Mouse (Mus musculus) hindbrain, embryonic 14.5 days (tissue): Measurements from ENCODE around the gene Prickle2. TPM values are rescaled to one million over a fixed set of nuclear protein-coding genes. Genes with fewer than 3 reads are reported as not detected.
A peak's percentile ranks its signal among the peaks of the same experiment; 100 is the strongest.

Experiments used
- ATAC-seq: fragments of 200-750 bp; cut with Nextera tagmentation; 2 replicates; pipeline ENCODE4 v1.8.0; 2017; ENCODE audit warnings: moderate number of reproducible peaks, mild to moderate bottlenecking, moderate TSS enrichment, moderate library complexity; ENCODE audit not compliant: low FRiP score
- DNase-seq: peaks from one replicate; pipeline ENCODE4 v3.0.0-alpha.2; 2015; ENCODE audit warnings: low spot score
- H3K27ac ChIP-seq: fragments of 300-500 bp; sonication (generic); 2 replicates; pipeline ENCODE4 v1.5.1; 2014; ENCODE audit warnings: mild to moderate bottlenecking, moderate library complexity
- H3K27me3 ChIP-seq: fragments of 300-500 bp; sonication (generic); 2 replicates; pipeline ENCODE4 v1.6.1; 2014; ENCODE audit warnings: mild to moderate bottlenecking, low read length, mixed read lengths; ENCODE audit not compliant: control insufficient read depth, insufficient read depth
- H3K36me3 ChIP-seq: fragments of 300-500 bp; sonication (generic); replicated peaks from 2 replicates; pipeline ENCODE4 v1.6.1; 2014; ENCODE audit not compliant: control insufficient read depth, insufficient read depth
- H3K4me1 ChIP-seq: fragments of 300-500 bp; sonication (generic); replicated peaks from 2 replicates; pipeline ENCODE4 v1.6.1; 2014; ENCODE audit warnings: antibody characterized with exemption, low read length, mixed read lengths; ENCODE audit not compliant: control insufficient read depth, insufficient read depth
- H3K4me2 ChIP-seq: fragments of 300-500 bp; sonication (generic); replicated peaks from 2 replicates; pipeline ENCODE4 v1.6.1; 2014; ENCODE audit warnings: mild to moderate bottlenecking, moderate library complexity
- H3K4me3 ChIP-seq: fragments of 300-500 bp; sonication (generic); replicated peaks from 2 replicates; pipeline ENCODE4 v1.5.1; 2014; ENCODE audit warnings: mild to moderate bottlenecking, low read length
- H3K9ac ChIP-seq: fragments of 300-500 bp; sonication (generic); 2 replicates; pipeline ENCODE4 v1.6.1; 2014
- H3K9me3 ChIP-seq: fragments of 300-500 bp; sonication (generic); 2 replicates; pipeline ENCODE4 v1.6.1; 2016; ENCODE audit warnings: low read length; ENCODE audit not compliant: control insufficient read depth
- WGBS: fragments of 180-500 bp; shearing (Covaris S2); extraction: QIAGEN DNeasy Blood & Tissue Kit; methylation state at CpG from one replicate; pipeline ENCODE4 v1.1.7; 2014; 5-methylcytosine and 5-hydroxymethylcytosine counted together
- polyA plus RNA-seq: library from polyadenylated mRNA; unstranded; fragments of >200 nt; fragmentation: Nextera tagmentation; extraction: Ambion mirVana; gene quantifications from 2 replicates; pipeline ENCODE4 v1.2.1, GENCODE M21; 2014

Prickle2 gene
- polyA plus RNA-seq, 1 experiment from 2014 or later, result 18.6 TPM

GRCm38 (mm10) chr6:92726121-92726520 lies 20.2 kb upstream of the Prickle2 start:
- DNase-seq (no peak), ATAC-seq (no peak)
- Histone ChIP-seq H3K27me3 (no peaks in the 10 kb centered on the region), H3K4me3 (no peak overlapping the region), H3K4me2 (no peak overlapping the region), H3K9ac (no peak overlapping the region), H3K27ac (no peak overlapping the region), H3K9me3 (no peaks in the 10 kb centered on the region), H3K4me1 (peaks cover 31% of the 10 kb centered on the region), H3K36me3 (no peaks in the 10 kb centered on the region)
- WGBS, result 79% methylated on average over 5 of the region's 5 CpGs

GRCm38 (mm10) chr6:92724394-92724793 lies 18.4 kb upstream of the Prickle2 start:
- peak overlapping the region; percentile 79 for H3K27ac ChIP-seq
- H3K4me2 ChIP-seq, result no peak overlapping the region
- ATAC-seq (0 out of 2 replicates have a peak, but pooled peaks have one; percentile 31), DNase-seq (no peak)
- 26% methylated on average over 2 of the region's 2 CpGs for WGBS
- no peaks in the 10 kb centered on the region for H3K36me3 ChIP-seq
- no peaks in the 10 kb centered on the region for H3K27me3 ChIP-seq
- no peak overlapping the region for H3K4me3 ChIP-seq
- H3K9me3 ChIP-seq, result no peaks in the 10 kb centered on the region
- H3K9ac ChIP-seq, result no peak overlapping the region
- peaks cover 31% of the 10 kb centered on the region for H3K4me1 ChIP-seq

GRCm38 (mm10) chr6:92715806-92716205 lies 9.9 kb upstream of the Prickle2 start:
- no peak for ATAC-seq

GRCm38 (mm10) chr6:92714748-92715147 lies 8.8 kb upstream of the Prickle2 start:
- no peak for ATAC-seq
- 93% methylated on average over 4 of the region's 4 CpGs for WGBS
- H3K4me3 ChIP-seq, result no peak overlapping the region

More at GRCm38 (mm10) chr6:92715806-92716205, 9.9 kb upstream of the Prickle2 start:
- Histone ChIP-seq H3K9ac (no peak overlapping the region), H3K27me3 (no peaks in the 10 kb centered on the region), H3K27ac (no peak overlapping the region), H3K4me3 (no peak overlapping the region), H3K36me3 (no peaks in the 10 kb centered on the region), H3K4me2 (no peak overlapping the region), H3K4me1 (no peaks in the 10 kb centered on the region), H3K9me3 (0 out of 2 replicates have a peak, but pooled peaks cover 3% of the 10 kb centered on the region)
- WGBS, result 51% methylated on average over 3 of the region's 3 CpGs
- no peak for DNase-seq

GRCm38 (mm10) chr6:92708137-92708536 lies 2.2 kb upstream of the Prickle2 start:
- Histone ChIP-seq H3K4me2 (no peak overlapping the region), H3K4me3 (no peak overlapping the region), H3K27ac (no peak overlapping the region), H3K4me1 (peaks cover 26% of the 10 kb centered on the region), H3K9me3 (0 out of 2 replicates have a peak, but pooled peaks cover 3% of the 10 kb centered on the region), H3K36me3 (no peaks in the 10 kb centered on the region), H3K27me3 (no peaks in the 10 kb centered on the region), H3K9ac (no peak overlapping the region)
- ATAC-seq (no peak), DNase-seq (no peak)
- WGBS, result 63% methylated on average over 4 of the region's 4 CpGs

More at GRCm38 (mm10) chr6:92714748-92715147, 8.8 kb upstream of the Prickle2 start:
- H3K27ac ChIP-seq, result no peak overlapping the region
- H3K27me3 ChIP-seq, result no peaks in the 10 kb centered on the region
- no peak overlapping the region for H3K9ac ChIP-seq
- H3K9me3 ChIP-seq, result 0 out of 2 replicates have a peak, but pooled peaks cover 3% of the 10 kb centered on the region
- H3K4me1 ChIP-seq, result no peaks in the 10 kb centered on the region
- no peak for DNase-seq
- H3K36me3 ChIP-seq, result no peaks in the 10 kb centered on the region
- no peak overlapping the region for H3K4me2 ChIP-seq

- Histone ChIP-seq H3K9ac (peak overlapping the region; percentile 80), H3K4me2 (peak overlapping the region; percentile 68), H3K36me3 (0 out of 2 replicates have a peak, but pooled peaks cover 7% of the 10 kb centered on the region), H3K4me1 (peaks cover 32% of the 10 kb centered on the region), H3K9me3 (no peaks in the 10 kb centered on the region), H3K27me3 (no peaks in the 10 kb centered on the region), H3K27ac (peak overlapping the region; percentile 65), H3K4me3 (peak overlapping the region; percentile 82)
- DNase-seq (no peak), ATAC-seq (no peak)
- 2% methylated on average over 39 of the region's 39 CpGs for WGBS
These were observed 406 bp downstream of the Prickle2 start for GRCm38 (mm10) chr6:92705353-92706144.

GRCm38 (mm10) chr6:92704810-92705209 lies 1.1 kb downstream of the Prickle2 start:
- peak overlapping the region; percentile 82 for H3K4me3 ChIP-seq
- WGBS, result 17% methylated on average over 9 of the region's 9 CpGs
- H3K27me3 ChIP-seq, result no peaks in the 10 kb centered on the region
- peaks cover 34% of the 10 kb centered on the region for H3K4me1 ChIP-seq
- peak; percentile 56 for DNase-seq
- peak overlapping the region; percentile 68 for H3K4me2 ChIP-seq
- ATAC-seq, result no peak
- H3K27ac ChIP-seq, result peak overlapping the region; percentile 65
- H3K9me3 ChIP-seq, result no peaks in the 10 kb centered on the region
- peak overlapping the region; percentile 80 for H3K9ac ChIP-seq
- 0 out of 2 replicates have a peak, but pooled peaks cover 7% of the 10 kb centered on the region for H3K36me3 ChIP-seq

- Histone ChIP-seq H3K4me3 (no peak overlapping the region), H3K9me3 (no peaks in the 10 kb centered on the region), H3K27ac (no peak overlapping the region), H3K36me3 (0 out of 2 replicates have a peak, but pooled peaks cover 12% of the 10 kb centered on the region), H3K9ac (no peak overlapping the region), H3K4me1 (peaks cover 31% of the 10 kb centered on the region), H3K27me3 (no peaks in the 10 kb centered on the region), H3K4me2 (no peak overlapping the region)
- ATAC-seq (no peak; the same call in 1 of the 2 replicates), DNase-seq (no peak)
- WGBS, result 8% methylated on average over 3 of the region's 3 CpGs
These were observed 6.3 kb downstream of the Prickle2 start for GRCm38 (mm10) chr6:92699491-92700209.

- DNase-seq, result no peak
- Histone ChIP-seq H3K27ac (no peak overlapping the region), H3K36me3 (0 out of 2 replicates have a peak, but pooled peaks cover 12% of the 10 kb centered on the region), H3K4me1 (peaks cover 17% of the 10 kb centered on the region), H3K9ac (no peak overlapping the region), H3K4me3 (no peak overlapping the region), H3K9me3 (no peaks in the 10 kb centered on the region), H3K27me3 (no peaks in the 10 kb centered on the region), H3K4me2 (no peak overlapping the region)
- ATAC-seq, result no peak
- WGBS, result 37% methylated on average over 5 of the region's 5 CpGs
These were observed 8.1 kb downstream of the Prickle2 start for GRCm38 (mm10) chr6:92697807-92698206.
